Mouse (Mus musculus): Measurements from ENCODE around the gene Pdzd4. TPM values are rescaled to one million over a fixed set of nuclear protein-coding genes. Genes with fewer than 3 reads are reported as not detected.

Gene Pdzd4
- total and polyA plus RNA-seq, 3 experiments = 0.46 to 2.7 TPM; not detected in 1

DNA sequence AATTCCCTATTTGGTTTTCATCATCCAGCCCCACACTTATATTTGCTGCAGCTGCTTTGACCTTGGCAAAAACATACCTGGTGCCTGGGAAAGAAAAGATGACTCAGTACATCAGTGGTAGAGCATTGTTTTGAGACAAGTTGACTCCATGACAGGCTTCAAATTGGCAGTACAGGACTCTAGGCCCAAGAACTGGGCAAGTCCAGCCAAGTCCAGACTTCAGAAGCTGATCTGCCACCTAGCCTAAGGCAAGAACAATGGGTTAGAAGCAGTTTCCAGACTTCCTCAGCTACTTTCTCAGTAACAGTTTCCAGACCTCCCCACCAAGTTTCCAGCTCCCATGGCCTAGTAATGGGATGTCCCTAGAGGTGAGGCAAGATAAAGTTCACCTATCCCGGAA lies 11.0 kb upstream of the Pdzd4 start:
- Histone ChIP-seq H3K27ac (ENCODE audit: control insufficient read depth, low read depth, low read length) (no peak overlapping the region), H3K27me3 (ENCODE audit: control insufficient read depth in 1 of 2, insufficient read depth in 2 of 2, low read length in 2 of 2) (no peaks in the 10 kb centered on the region)

DNA sequence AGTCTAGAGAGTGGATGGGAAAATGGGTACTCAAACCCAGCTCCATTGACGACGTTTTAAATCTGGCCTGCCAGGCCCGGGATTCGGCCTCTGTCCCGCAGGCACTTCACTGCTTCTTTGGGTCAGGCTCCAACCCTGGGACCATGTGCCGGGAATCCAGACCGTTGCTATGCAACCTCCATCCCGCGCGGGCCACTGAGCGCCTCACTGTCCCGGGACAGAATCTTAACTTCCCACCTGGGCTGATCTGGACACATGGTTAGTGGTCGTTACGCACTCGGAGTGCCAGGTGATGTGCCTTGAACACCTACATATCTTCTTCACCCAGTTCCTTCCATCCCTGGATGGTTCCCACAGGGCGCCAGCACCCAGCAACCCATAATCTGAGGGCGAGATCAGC lies 1.0 kb downstream of the Pdzd4 start:
- Histone ChIP-seq H3K4me1 (ENCODE audit: control insufficient read depth in 1 of 2, insufficient read depth in 2 of 2, low read length in 2 of 2) (no peaks in the 10 kb centered on the region; a peak in 1 of 4 replicates), H3K27me3 (ENCODE audit: control insufficient read depth in 1 of 2, insufficient read depth in 2 of 2, low read length in 2 of 2) (no peaks in the 10 kb centered on the region; a peak in 1 of 4 replicates), H3K27ac (ENCODE audit: control insufficient read depth, low read depth, low read length) (no peak overlapping the region), H3K9me3 (replicated peaks; ENCODE audit: insufficient read depth, low read length) (no peaks in the 10 kb centered on the region), H3K79me2 (ENCODE audit: control insufficient read depth, insufficient read depth, low read length, poor library complexity) (no peaks in the 10 kb centered on the region; the same call in 1 of the 2 replicates), H3K9ac (ENCODE audit: control insufficient read depth, low read depth, low read length, poor library complexity, severe bottlenecking) (no peak overlapping the region), H3K36me3 (ENCODE audit: control insufficient read depth in 1 of 2, insufficient read depth in 2 of 2, low read length in 2 of 2) (no peaks in the 10 kb centered on the region), H3K4me3 (ENCODE audit: control insufficient read depth in 1 of 2, insufficient read depth in 1 of 2, low read depth in 2 of 2, low read length in 2 of 2) (no peak overlapping the region)
- TF ChIP-seq NRF1 (IDR thresholded peaks at IDR 0.05; ENCODE audit: insufficient read depth, low read depth, low read length, poor library complexity, severe bottlenecking) = no peak
- TF ChIP-seq ZKSCAN1 (IDR thresholded peaks at IDR 0.05; ENCODE audit: low read depth, low read length) = no peak
- no peak for TF ChIP-seq E2F4 (IDR thresholded peaks at IDR 0.05; ENCODE audit: borderline replicate concordance, low read depth, low read length)
- no peak for TF ChIP-seq MAFK (IDR thresholded peaks at IDR 0.05; ENCODE audit: borderline replicate concordance, low read depth, low read length)
- no peak for DNase-seq (ENCODE audit: low read depth, low spot score)

More for the DNA sequence above, 11.0 kb upstream of the Pdzd4 start:
- TF ChIP-seq ZC3H11A (IDR thresholded peaks at IDR 0.05; ENCODE audit: low read depth, low read length) = no peak
- no peak for TF ChIP-seq ZNF384 (IDR thresholded peaks at IDR 0.05; ENCODE audit: low read depth, low read length)
- TF ChIP-seq E2F4 (IDR thresholded peaks at IDR 0.05; ENCODE audit: borderline replicate concordance, low read depth, low read length) = no peak
- TF ChIP-seq TCF12 (IDR thresholded peaks at IDR 0.05; ENCODE audit: low read depth, low read length) = no peak
- no peak for TF ChIP-seq GATA1 (IDR thresholded peaks at IDR 0.05; ENCODE audit: low read depth, low read length)
- no peak for TF ChIP-seq ZKSCAN1 (IDR thresholded peaks at IDR 0.05; ENCODE audit: low read depth, low read length)
- TF ChIP-seq ZMIZ1 (IDR thresholded peaks at IDR 0.05; ENCODE audit: low read depth, low read length) = no peak
- Histone ChIP-seq H3K4me1 (ENCODE audit: control insufficient read depth in 1 of 2, insufficient read depth in 2 of 2, low read length in 2 of 2) (no peaks in the 10 kb centered on the region), H3K9ac (ENCODE audit: control insufficient read depth, low read depth, low read length, poor library complexity, severe bottlenecking) (no peak overlapping the region), H3K4me3 (ENCODE audit: control insufficient read depth in 1 of 2, insufficient read depth in 1 of 2, low read depth in 2 of 2, low read length in 2 of 2) (no peak overlapping the region), H3K9me3 (replicated peaks; ENCODE audit: insufficient read depth, low read length) (no peaks in the 10 kb centered on the region), H3K79me2 (ENCODE audit: control insufficient read depth, insufficient read depth, low read length, poor library complexity) (no peaks in the 10 kb centered on the region), H3K36me3 (ENCODE audit: control insufficient read depth in 1 of 2, insufficient read depth in 2 of 2, low read length in 2 of 2) (no peaks in the 10 kb centered on the region)
- DNase-seq (ENCODE audit: low read depth, low spot score) = no peak

GRCm38 (mm10) chrX:73816596-73817314 lies 8.0 kb downstream of the Pdzd4 start:
- peak; percentile 69 for DNase-seq (ENCODE audit: low read depth, low spot score)
- Histone ChIP-seq H3K4me3 (ENCODE audit: control insufficient read depth in 1 of 2, insufficient read depth in 1 of 2, low read depth in 2 of 2, low read length in 2 of 2) (no peak overlapping the region), H3K9ac (ENCODE audit: control insufficient read depth, low read depth, low read length, poor library complexity, severe bottlenecking) (no peak overlapping the region), H3K36me3 (ENCODE audit: control insufficient read depth in 1 of 2, insufficient read depth in 2 of 2, low read length in 2 of 2) (peaks cover 0 to 11% of the 10 kb centered on the region in 2 experiments; a peak in 2 of 4 replicates), H3K27me3 (ENCODE audit: control insufficient read depth in 1 of 2, insufficient read depth in 2 of 2, low read length in 2 of 2) (no peaks in the 10 kb centered on the region), H3K27ac (ENCODE audit: control insufficient read depth, low read depth, low read length) (no peak overlapping the region), H3K4me1 (ENCODE audit: control insufficient read depth in 1 of 2, insufficient read depth in 2 of 2, low read length in 2 of 2) (peaks cover 2 to 13% of the 10 kb centered on the region in 2 experiments; a peak in 3 of 4 replicates), H3K9me3 (replicated peaks; ENCODE audit: insufficient read depth, low read length) (no peaks in the 10 kb centered on the region), H3K79me2 (ENCODE audit: control insufficient read depth, insufficient read depth, low read length, poor library complexity) (no peaks in the 10 kb centered on the region)
- TF ChIP-seq ZKSCAN1 (IDR thresholded peaks at IDR 0.05; ENCODE audit: low read depth, low read length) (no peak), POLR2AphosphoS5 (IDR thresholded peaks at IDR 0.05; ENCODE audit: borderline replicate concordance, low read depth, low read length) (no peak), JUND (IDR thresholded peaks at IDR 0.05; ENCODE audit: low read depth, low read length) (no peak), CHD2 (IDR thresholded peaks at IDR 0.05; ENCODE audit: low read length) (no peak), MAX (IDR thresholded peaks at IDR 0.05; ENCODE audit: low read length) (peak; percentile 83), CHD1 (IDR thresholded peaks at IDR 0.05; ENCODE audit: low read depth, low read length) (no peak), E2F4 (IDR thresholded peaks at IDR 0.05; ENCODE audit: borderline replicate concordance, low read depth, low read length) (no peak), KAT2A (conservative IDR thresholded peaks at IDR 0.05; ENCODE audit: low read depth, low read length) (no peak), MXI1 (IDR thresholded peaks at IDR 0.05; ENCODE audit: low read depth, low read length) (peak; percentile 54; the same call in 1 of the 2 replicates), SMC3 (IDR thresholded peaks at IDR 0.05; ENCODE audit: low read depth, low read length) (no peak), USF1 (IDR thresholded peaks at IDR 0.05; ENCODE audit: low read depth, low read length) (peak; percentile 51; the same call in 1 of the 2 replicates), GATA1 (IDR thresholded peaks at IDR 0.05; ENCODE audit: low read depth, low read length) (peak; percentile 71), UBTF (IDR thresholded peaks at IDR 0.05; ENCODE audit: borderline replicate concordance, insufficient read depth, low read depth, low read length) (no peak), POLR2A (IDR thresholded peaks at IDR 0.05; ENCODE audit: control insufficient read depth in 1 of 2, insufficient read depth in 1 of 2, low read depth in 1 of 2, low read length in 2 of 2, poor library complexity in 1 of 2) (no peak), GABPA (IDR thresholded peaks at IDR 0.05; ENCODE audit: low read depth, low read length) (no peak), RAD21 (IDR thresholded peaks at IDR 0.05; ENCODE audit: low read depth, low read length) (no peak), TAL1 (IDR thresholded peaks at IDR 0.05; ENCODE audit: low read length) (peak; percentile 82), SIN3A (IDR thresholded peaks at IDR 0.05; ENCODE audit: low read length) (peak; percentile 46; the same call in 1 of the 2 replicates), TCF12 (IDR thresholded peaks at IDR 0.05; ENCODE audit: low read depth, low read length) (peak; percentile 93)
